Mouse (Mus musculus) thymus, adult 2 months (tissue): Measurements from ENCODE around the gene C1qtnf2. TPM values are rescaled to one million over a fixed set of nuclear protein-coding genes. Genes with fewer than 3 reads are reported as not detected.

Experiments used
- DNase-seq: peaks from one replicate; pipeline ENCODE4 v3.0.0; 2021
- H3K27ac ChIP-seq: fragments of 200-500 bp; 2 replicates; pipeline ENCODE4 v1.5.1; 2012; ENCODE audit warnings: low read length, control low read depth; ENCODE audit not compliant: control insufficient read depth, insufficient read depth
- H3K27me3 ChIP-seq: fragments of 200-500 bp; 2 replicates; pipeline ENCODE4 v1.6.1; 2012; ENCODE audit warnings: mild to moderate bottlenecking, low read length, moderate library complexity, mixed read lengths; ENCODE audit not compliant: control insufficient read depth, insufficient read depth
- H3K36me3 ChIP-seq: fragments of 200-500 bp; 2 replicates; pipeline ENCODE4 v1.6.1; 2012; ENCODE audit warnings: mild to moderate bottlenecking, low read length, moderate library complexity; ENCODE audit not compliant: control insufficient read depth, insufficient read depth
- H3K4me1 ChIP-seq: fragments of 200-500 bp; replicated peaks from 2 replicates; pipeline ENCODE4 v1.6.1; 2012; ENCODE audit warnings: low read length; ENCODE audit not compliant: control insufficient read depth, insufficient read depth
- H3K4me3 ChIP-seq: fragments of 200-500 bp; 2 replicates; pipeline ENCODE4 v1.5.1; 2012; ENCODE audit warnings: mild to moderate bottlenecking, low read length, control low read depth, moderate library complexity; ENCODE audit not compliant: control insufficient read depth, insufficient read depth
- CTCF ChIP-seq: fragments of 200-500 bp; IDR thresholded peaks from 2 replicates; pipeline ENCODE4 v1.5.1; 2012; ENCODE audit warnings: mild to moderate bottlenecking, control low read depth, low read length, moderate library complexity, borderline replicate concordance; ENCODE audit not compliant: control insufficient read depth, poor library complexity, insufficient read depth; ENCODE audit errors: extremely low read depth
- POLR2A ChIP-seq: fragments of 200-500 bp; IDR thresholded peaks from 2 replicates; pipeline ENCODE4 v1.6.1; 2012; ENCODE audit warnings: mild to moderate bottlenecking, low read length, control low read depth, moderate library complexity; ENCODE audit not compliant: control insufficient read depth, poor library complexity, insufficient read depth; ENCODE audit errors: extremely low read depth
- WGBS: fragments of 180-500 bp; shearing (Covaris S2); methylation state at CpG from one replicate; pipeline ENCODE4 v1.1.7; 2018; 5-methylcytosine and 5-hydroxymethylcytosine counted together
- polyA plus RNA-seq: library from polyadenylated mRNA; depleted of rRNA; stranded (reverse); fragments of >200 nt; gene quantifications from 2 replicates; pipeline ENCODE4 v1.2.3, GENCODE M21; 2012

Gene C1qtnf2
- polyA plus RNA-seq, 1 experiment: 3.0 TPM

- Histone ChIP-seq H3K4me1 (no peaks in the 10 kb centered on the region), H3K36me3 (no peaks in the 10 kb centered on the region), H3K27me3 (no peaks in the 10 kb centered on the region), H3K27ac (no peak overlapping the region), H3K4me3 (no peak overlapping the region)
- no peak for DNase-seq
- no peak for TF ChIP-seq POLR2A
- no peak for TF ChIP-seq CTCF
- WGBS: 83% methylated on average over 3 of the region's 3 CpGs
These were observed 7.8 kb downstream of the C1qtnf2 start for GRCm38 (mm10) chr11:43481672-43482522.

GRCm38 (mm10) chr11:43483122-43483792, 9.2 kb downstream of the C1qtnf2 start:
- WGBS: 65% methylated on average over 6 of the region's 6 CpGs

GRCm38 (mm10) chr11:43484057-43484456, 10.0 kb downstream of the C1qtnf2 start:
- no peaks in the 10 kb centered on the region for H3K4me1 ChIP-seq
- DNase-seq: no peak
- no peak overlapping the region for H3K4me3 ChIP-seq
- 85% methylated on average over 4 of the region's 4 CpGs for WGBS
- H3K27me3 ChIP-seq: no peaks in the 10 kb centered on the region
- H3K36me3 ChIP-seq: no peaks in the 10 kb centered on the region
- no peak overlapping the region for H3K27ac ChIP-seq
- TF ChIP-seq CTCF: no peak
- no peak for TF ChIP-seq POLR2A

More at GRCm38 (mm10) chr11:43483122-43483792, 9.2 kb downstream of the C1qtnf2 start:
- TF ChIP-seq POLR2A (no peak), CTCF (no peak)
- Histone ChIP-seq H3K27me3 (no peaks in the 10 kb centered on the region), H3K4me3 (no peak overlapping the region), H3K4me1 (no peaks in the 10 kb centered on the region), H3K36me3 (no peaks in the 10 kb centered on the region), H3K27ac (no peak overlapping the region)
- no peak for DNase-seq

- Histone ChIP-seq H3K27ac (no peak overlapping the region), H3K27me3 (no peaks in the 10 kb centered on the region), H3K4me3 (no peak overlapping the region), H3K4me1 (no peaks in the 10 kb centered on the region), H3K36me3 (no peaks in the 10 kb centered on the region)
- WGBS: 65% methylated on average over 11 of the region's 11 CpGs
- no peak for TF ChIP-seq CTCF
- no peak for TF ChIP-seq POLR2A
- DNase-seq: no peak
These were observed 10.6 kb downstream of the C1qtnf2 start for GRCm38 (mm10) chr11:43484652-43485051.

- no peak for DNase-seq
- TF ChIP-seq POLR2A (no peak), CTCF (no peak)
- H3K36me3 ChIP-seq: no peaks in the 10 kb centered on the region
- no peak overlapping the region for H3K4me3 ChIP-seq
- no peak overlapping the region for H3K27ac ChIP-seq
- H3K27me3 ChIP-seq: no peaks in the 10 kb centered on the region
- 92% methylated on average over 9 of the region's 9 CpGs for WGBS
- no peaks in the 10 kb centered on the region for H3K4me1 ChIP-seq
These were observed 11.8 kb downstream of the C1qtnf2 start for GRCm38 (mm10) chr11:43485855-43486254.

- peak; percentile 72 for DNase-seq
- no peaks in the 10 kb centered on the region for H3K36me3 ChIP-seq
- 35% methylated on average over 7 of the region's 7 CpGs for WGBS
These were observed 18.6 kb downstream of the C1qtnf2 start for GRCm38 (mm10) chr11:43492663-43493062.

GRCm38 (mm10) chr11:43493815-43494409, 19.8 kb downstream of the C1qtnf2 start:
- H3K36me3 ChIP-seq: no peaks in the 10 kb centered on the region
- H3K4me3 ChIP-seq: no peak overlapping the region
- TF ChIP-seq CTCF (peak; percentile 64; the same call in 1 of the 2 replicates), POLR2A (no peak)
- no peak overlapping the region for H3K27ac ChIP-seq
- no peaks in the 10 kb centered on the region for H3K4me1 ChIP-seq
- WGBS: 33% methylated on average over 6 of the region's 6 CpGs
- DNase-seq: peak; percentile 68
- no peaks in the 10 kb centered on the region for H3K27me3 ChIP-seq

More at GRCm38 (mm10) chr11:43492663-43493062, 18.6 kb downstream of the C1qtnf2 start:
- no peaks in the 10 kb centered on the region for H3K4me1 ChIP-seq
- H3K27ac ChIP-seq: no peak overlapping the region
- H3K27me3 ChIP-seq: no peaks in the 10 kb centered on the region
- TF ChIP-seq CTCF (peak; percentile 83; the same call in 1 of the 2 replicates), POLR2A (no peak)
- no peak overlapping the region for H3K4me3 ChIP-seq
